Comparison of ENCODE assay signal across 8 mouse cellular contexts in the genomic region with DNA sequence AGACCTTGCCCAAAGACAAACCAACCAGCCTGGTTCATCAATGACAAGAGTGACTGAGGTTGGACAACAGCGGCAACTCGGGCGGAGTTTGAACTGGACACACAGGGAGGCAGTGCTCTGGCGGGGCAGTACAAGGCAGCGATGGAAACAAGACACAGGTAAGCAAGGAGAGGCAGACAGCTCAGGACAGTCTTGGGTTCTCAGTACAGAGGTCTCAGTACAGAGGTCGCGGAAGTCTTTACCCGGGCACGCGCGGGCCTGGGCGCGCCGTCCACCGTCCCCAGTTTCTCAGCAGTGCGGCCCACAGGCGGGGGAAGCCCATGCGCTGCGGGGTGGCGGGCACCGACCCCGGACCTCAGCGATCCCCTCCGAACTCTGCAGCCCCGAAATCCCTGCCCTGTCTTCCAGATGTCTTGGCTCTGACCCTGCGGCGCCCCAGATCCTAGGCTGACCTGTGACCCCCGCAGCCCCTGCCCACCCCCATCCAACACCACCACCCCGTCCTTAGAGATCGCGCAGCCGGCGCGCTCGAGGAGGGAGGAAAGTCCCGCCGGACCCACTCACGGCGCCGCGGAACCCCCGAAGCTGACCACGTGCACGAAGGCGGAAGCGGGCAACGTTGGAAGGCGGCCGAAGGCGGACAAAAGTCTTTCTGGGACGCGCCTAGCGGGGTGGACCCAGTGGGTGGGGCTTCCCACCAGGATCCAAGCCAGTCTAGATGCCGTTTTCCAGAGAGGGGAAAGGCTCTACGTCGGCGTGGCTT. TPM values are rescaled to one million over a fixed set of nuclear protein-coding genes. Genes with fewer than 3 reads are reported as not detected.
DNase-seq lines count a peak whose midpoint lies in the region; ATAC-seq lines count a peak whose summit lies in the region.

A gene (minus strand): TSS at position 662 of the 763 bp plus-strand sequence.

- peak within 1 kb of the TSS; percentile 78 for H3K4me3 ChIP-seq in hindbrain, embryonic 13.5 days

- no peaks in the 10 kb centered on the region for H3K27me3 ChIP-seq in hindbrain, embryonic 13.5 days

- peak within 1 kb of the TSS; percentile 48; the same call in 1 of the 2 replicates for H3K27ac ChIP-seq in hindbrain, embryonic 13.5 days

- peaks cover 40% of the 10 kb centered on the region for H3K36me3 ChIP-seq in hindbrain, embryonic 13.5 days

- under 1% methylated on average over 57 of the region's 57 CpGs for WGBS in hindbrain, embryonic 13.5 days

- peak; percentile 96 for DNase-seq in NIH3T3 (ENCODE audit: low read depth)
- peak; percentile 93 to 95 for DNase-seq in cerebellum, postnatal 10 days
- DNase-seq in frontal cortex, postnatal 14 days (ENCODE audit: low spot score in 2 of 2): peak; percentile 81 to 85
- DNase-seq in layer of hippocampus, postnatal 25 days (ENCODE audit: extremely low spot score in 1 of 2, low spot score in 1 of 2): peak; percentile 81 to 91
- DNase-seq in lung, postnatal 25 days (ENCODE audit: low spot score): peak; percentile 94
- peak; percentile 93 for DNase-seq in retina, embryonic 14.5 days (ENCODE audit: low spot score)
- peak; percentile 88 for DNase-seq in thymus, postnatal 4 days

- H3K9ac ChIP-seq in hindbrain, embryonic 13.5 days: peak within 1 kb of the TSS; percentile 87

- peak; percentile 84 for ATAC-seq in hindbrain, embryonic 13.5 days (ENCODE audit: low FRiP score)

- H3K4me2 ChIP-seq in hindbrain, embryonic 13.5 days: peak within 1 kb of the TSS; percentile 97

- peaks cover 26% of the 10 kb centered on the region for H3K4me1 ChIP-seq in hindbrain, embryonic 13.5 days (replicated peaks)

- H3K9me3 ChIP-seq in hindbrain, embryonic 13.5 days: no peaks in the 10 kb centered on the region

RNA-seq across cellular contexts. Expression of the gene that starts here (rescaled TPM):
- polyA plus RNA-seq in hindbrain, embryonic 13.5 days (2015; fragmentation: Nextera tagmentation; extraction: Ambion mirVana): 22.3 and 22.5 TPM in 2 replicates
- 10 to 100 TPM; 18.0 to 19.2 TPM for total RNA-seq in layer of hippocampus, postnatal 25 days (2021)

Comparison
In these comparisons a context has a peak if more than half of its experiments do, and no peak if none do; other contexts are left out.
1. Peak in every context shown above with its lines: DNase-seq, ATAC-seq, H3K4me3 ChIP-seq and H3K27ac ChIP-seq.